Mouse (Mus musculus) heart, postnatal 0 days (tissue): ENCODE measurements around the gene Gpr18. TPM values are rescaled to one million over a fixed set of nuclear protein-coding genes. Genes with fewer than 3 reads are reported as not detected.

ENCODE experiments used
- ATAC-seq: fragments of 200-750 bp; cut with Nextera tagmentation; 2 replicates; pipeline ENCODE4 v1.8.0; 2017; ENCODE audit warnings: low read depth, moderate number of reproducible peaks, moderate library complexity; ENCODE audit not compliant: insufficient read depth
- DNase-seq: peaks from one replicate; pipeline ENCODE4 v3.0.0-alpha.2; 2016; ENCODE audit warnings: low spot score
- H3K27ac ChIP-seq: fragments of 300-500 bp; sonication (generic); 2 replicates; pipeline ENCODE4 v1.5.1; 2014; ENCODE audit warnings: low read depth, mild to moderate bottlenecking
- H3K27me3 ChIP-seq: fragments of 300-500 bp; sonication (generic); 2 replicates; pipeline ENCODE4 v1.6.1; 2014; ENCODE audit warnings: low read length, mixed read lengths; ENCODE audit not compliant: control insufficient read depth, insufficient read depth
- H3K36me3 ChIP-seq: fragments of 300-500 bp; sonication (generic); replicated peaks from 2 replicates; pipeline ENCODE4 v1.6.1; 2014; ENCODE audit warnings: low read length, mixed read lengths; ENCODE audit not compliant: control insufficient read depth, insufficient read depth
- H3K4me1 ChIP-seq: fragments of 300-500 bp; sonication (generic); 2 replicates; pipeline ENCODE4 v1.6.1; 2014; ENCODE audit warnings: antibody characterized with exemption; ENCODE audit not compliant: control insufficient read depth, insufficient read depth
- H3K4me2 ChIP-seq: fragments of 300-500 bp; sonication (generic); 2 replicates; pipeline ENCODE4 v1.6.1; 2014; ENCODE audit warnings: low read depth, mild to moderate bottlenecking, low read length, moderate library complexity
- H3K4me3 ChIP-seq: fragments of 300-500 bp; sonication (generic); 2 replicates; pipeline ENCODE4 v1.5.1; 2014; ENCODE audit warnings: low read depth, low read length
- H3K9ac ChIP-seq: fragments of 300-500 bp; sonication (generic); replicated peaks from 2 replicates; pipeline ENCODE4 v1.6.1; 2014; ENCODE audit warnings: low read depth, low read length, mixed read lengths
- H3K9me3 ChIP-seq: fragments of 300-500 bp; sonication (generic); replicated peaks from 2 replicates; pipeline ENCODE4 v1.6.1; 2016; ENCODE audit warnings: low read length; ENCODE audit not compliant: control insufficient read depth
- CTCF ChIP-seq: IDR thresholded peaks from 2 replicates; pipeline ENCODE4 v1.5.1; 2016; ENCODE audit warnings: antibody characterized with exemption, control low read depth, low read depth
- EP300 ChIP-seq: IDR thresholded peaks from 2 replicates; pipeline ENCODE4 v1.6.1; 2016; ENCODE audit warnings: antibody characterized with exemption, low read depth
- WGBS: fragments of 180-500 bp; shearing (Covaris S2); extraction: QIAGEN DNeasy Blood & Tissue Kit; methylation state at CpG from one replicate; pipeline ENCODE4 v1.1.7; 2014; 5-methylcytosine and 5-hydroxymethylcytosine counted together
- polyA plus RNA-seq: library from polyadenylated mRNA; unstranded; fragments of >200 nt; fragmentation: Nextera tagmentation; extraction: Ambion mirVana; gene quantifications from 2 replicates; pipeline ENCODE4 v1.2.1, GENCODE M21; 2015
- total RNA-seq: library from RNA; depleted of rRNA; stranded (reverse); fragments of >200 nt; gene quantifications from 2 replicates; pipeline ENCODE4 v1.2.3, GENCODE M21; 2014; ENCODE audit warnings: low replicate concordance

The Gpr18 gene
- total and polyA plus RNA-seq, 2 experiments from 2014 or later, result 0.07 TPM; not detected in 1

DNA sequence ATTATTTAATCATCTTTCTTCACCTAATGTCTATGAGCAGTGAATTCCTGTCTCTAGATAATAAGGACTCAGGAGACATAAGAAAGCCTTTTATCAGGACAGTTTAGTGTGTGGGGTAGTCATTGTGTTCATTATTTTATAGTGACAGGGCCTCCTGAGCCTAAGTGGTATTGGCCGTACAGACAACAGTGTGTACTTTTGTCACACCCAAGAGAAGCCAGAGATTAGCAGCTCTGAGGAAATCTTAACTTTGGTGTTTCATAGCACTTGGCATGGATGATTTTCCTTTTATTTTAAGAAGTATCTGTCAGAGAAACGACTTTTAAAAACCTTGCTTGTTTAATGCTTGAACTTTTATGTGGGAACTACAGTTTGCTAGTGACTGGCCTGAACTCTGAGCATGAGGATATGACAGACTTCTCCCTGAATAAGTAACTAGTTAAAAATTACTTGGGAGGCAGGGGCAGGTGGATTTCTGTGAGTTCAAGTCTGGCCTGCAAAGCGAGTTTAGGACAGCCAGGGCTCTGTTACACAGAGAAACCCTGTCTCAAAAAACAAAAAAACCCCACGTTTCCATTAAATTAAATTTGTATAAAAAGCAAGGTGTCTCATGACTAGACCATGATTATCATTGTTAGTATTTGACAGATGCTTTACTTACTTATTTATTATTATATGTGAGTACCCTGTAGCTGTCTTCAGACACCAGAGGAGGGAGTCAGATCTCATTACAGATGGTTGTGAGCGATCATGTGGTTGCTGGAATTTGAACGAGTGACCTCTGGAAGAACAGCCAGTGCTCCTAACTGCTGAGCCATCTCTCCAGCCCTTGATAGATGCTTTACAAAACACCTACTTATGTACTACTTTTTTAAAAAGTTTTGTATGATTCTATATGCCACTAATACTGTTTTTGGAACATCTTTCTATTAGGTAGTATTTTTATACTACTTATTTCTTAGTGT, 19.2 kb downstream of the Gpr18 start:
- Histone ChIP-seq H3K4me3 (no peak overlapping the region), H3K36me3 (no peaks in the 10 kb centered on the region), H3K4me2 (no peak overlapping the region), H3K9ac (no peak overlapping the region), H3K4me1 (no peaks in the 10 kb centered on the region), H3K27ac (no peak overlapping the region), H3K27me3 (no peaks in the 10 kb centered on the region), H3K9me3 (no peaks in the 10 kb centered on the region)
- TF ChIP-seq CTCF (no peak), EP300 (no peak)
- 63% methylated on average over 6 of the region's 6 CpGs for WGBS
- DNase-seq (no peak), ATAC-seq (no peak)

DNA sequence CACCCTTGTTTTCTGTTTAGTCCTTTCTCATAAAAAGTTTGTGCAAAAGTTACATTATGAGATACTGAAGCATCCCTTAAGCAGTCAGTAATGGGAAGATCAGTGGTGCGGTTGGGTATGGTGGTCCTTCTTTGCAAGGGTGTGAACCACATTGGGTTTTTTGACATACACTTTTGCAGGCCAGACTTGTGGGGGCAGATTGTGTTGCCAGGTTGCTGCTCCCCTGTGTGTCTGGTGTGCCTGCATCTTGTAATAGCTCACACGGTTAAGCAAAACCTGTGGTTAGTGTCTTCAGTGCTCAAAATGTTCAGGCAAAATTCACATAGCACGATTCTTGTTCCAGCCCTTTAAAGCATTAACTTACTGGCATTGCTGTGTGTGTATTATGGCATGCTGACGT, 20.3 kb downstream of the Gpr18 start:
- no peaks in the 10 kb centered on the region for H3K9me3 ChIP-seq
- WGBS, result 72% methylated on average over 4 of the region's 4 CpGs
- no peak overlapping the region for H3K9ac ChIP-seq
- DNase-seq (no peak), ATAC-seq (no peak)
- H3K4me2 ChIP-seq, result no peak overlapping the region
- H3K27ac ChIP-seq, result no peak overlapping the region
- no peaks in the 10 kb centered on the region for H3K36me3 ChIP-seq
- no peak overlapping the region for H3K4me3 ChIP-seq
- TF ChIP-seq CTCF (no peak), EP300 (no peak)
- no peaks in the 10 kb centered on the region for H3K27me3 ChIP-seq
- H3K4me1 ChIP-seq, result no peaks in the 10 kb centered on the region

DNA sequence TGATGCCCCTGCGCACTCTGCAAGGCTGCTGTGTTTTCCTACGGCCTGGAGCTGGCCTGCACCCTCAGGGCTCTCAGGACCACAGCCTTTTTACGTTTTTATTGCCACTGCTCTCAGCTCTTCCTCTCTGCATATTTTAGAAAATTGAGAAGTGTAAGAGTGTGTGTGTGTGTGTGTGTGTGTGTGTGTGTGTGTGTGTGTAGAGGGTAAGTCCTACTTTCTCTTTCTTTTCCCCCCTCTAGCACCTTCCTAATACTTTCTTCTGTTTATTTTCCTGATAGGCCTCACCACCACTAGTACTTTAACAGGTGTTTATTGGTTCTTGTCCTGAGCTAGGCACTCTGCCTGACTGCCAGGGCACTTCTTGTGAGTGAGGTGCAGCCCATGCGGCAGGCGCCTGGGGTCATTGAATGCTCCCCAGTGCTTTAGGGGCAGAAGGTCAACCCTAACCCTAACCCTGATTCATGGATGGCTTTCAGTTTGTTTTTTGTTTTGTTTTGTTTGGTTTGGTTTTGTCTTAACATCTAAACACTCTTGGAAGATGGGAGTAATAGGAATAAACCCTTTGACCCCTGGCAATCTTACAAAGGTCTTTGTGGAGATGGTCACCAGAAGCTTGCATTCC, 21.0 kb downstream of the Gpr18 start:
- 87% methylated on average over 5 of the region's 5 CpGs for WGBS
- Histone ChIP-seq H3K4me2 (no peak overlapping the region), H3K4me3 (no peak overlapping the region), H3K9me3 (no peaks in the 10 kb centered on the region), H3K9ac (no peak overlapping the region), H3K27ac (no peak overlapping the region), H3K27me3 (no peaks in the 10 kb centered on the region), H3K4me1 (no peaks in the 10 kb centered on the region), H3K36me3 (no peaks in the 10 kb centered on the region)
- DNase-seq, result no peak
- no peak for TF ChIP-seq EP300
- no peak for TF ChIP-seq CTCF
- ATAC-seq, result no peak

DNA sequence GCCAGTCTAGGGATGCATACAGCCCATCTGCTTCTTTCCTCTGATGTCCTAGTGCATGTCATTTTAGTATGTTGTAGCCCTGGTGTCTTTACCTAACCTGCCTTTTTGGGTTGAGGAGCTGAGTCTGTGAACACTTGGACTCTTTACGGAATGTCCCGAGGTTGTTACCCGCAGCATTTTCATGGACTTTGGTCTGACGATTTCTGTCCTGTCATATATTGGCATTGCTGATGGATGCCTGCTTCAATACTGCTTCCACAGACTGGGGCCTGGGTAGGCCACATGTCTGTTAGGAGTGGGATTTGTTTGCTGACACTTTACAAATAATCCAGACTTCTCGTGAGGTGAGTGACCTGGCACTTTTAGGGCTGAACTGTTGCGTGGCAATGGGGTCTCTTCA, 21.8 kb downstream of the Gpr18 start:
- Histone ChIP-seq H3K4me3 (no peak overlapping the region), H3K36me3 (no peaks in the 10 kb centered on the region), H3K4me1 (no peaks in the 10 kb centered on the region), H3K27me3 (no peaks in the 10 kb centered on the region), H3K9me3 (no peaks in the 10 kb centered on the region), H3K27ac (no peak overlapping the region), H3K4me2 (no peak overlapping the region), H3K9ac (no peak overlapping the region)
- no peak for DNase-seq
- TF ChIP-seq CTCF (no peak), EP300 (no peak)
- 89% methylated on average over 6 of the region's 6 CpGs for WGBS
- ATAC-seq, result no peak

DNA sequence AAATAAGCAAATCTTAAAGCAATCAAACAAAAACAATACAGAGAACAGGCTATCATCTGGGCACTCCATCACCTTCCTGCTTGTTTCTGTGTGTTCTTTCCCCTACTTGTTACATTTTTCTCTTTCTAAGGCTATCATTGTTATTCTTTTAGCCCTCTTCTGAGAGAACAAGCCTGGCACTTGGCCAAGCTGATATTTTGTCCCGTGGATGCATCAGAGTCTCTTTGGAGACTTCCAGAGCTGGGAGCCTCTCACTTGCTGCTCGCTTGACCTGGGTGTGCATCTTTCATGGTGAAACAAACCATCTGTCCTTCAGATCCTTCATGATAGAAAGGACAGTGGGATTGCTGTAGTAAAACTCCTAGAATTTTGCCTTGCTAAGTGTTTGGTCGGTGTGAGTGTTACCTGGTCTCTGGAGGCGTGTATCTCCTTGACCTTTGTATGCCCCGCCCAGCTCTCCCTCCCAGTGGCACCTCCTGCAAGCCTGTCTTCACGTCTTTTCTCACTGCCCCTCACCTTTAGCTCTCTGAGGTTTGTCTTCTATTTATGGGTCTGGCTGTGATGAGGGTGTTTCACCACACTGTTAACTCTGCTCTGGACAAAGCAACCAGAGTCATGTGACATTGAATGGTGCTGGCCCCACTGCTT, 31.3 kb downstream of the Gpr18 start:
- H3K9me3 ChIP-seq, result no peaks in the 10 kb centered on the region
- H3K27me3 ChIP-seq, result no peaks in the 10 kb centered on the region
- ATAC-seq (peak; percentile 35; the same call in 1 of the 2 replicates), DNase-seq (no peak)
- H3K4me2 ChIP-seq, result no peak overlapping the region
- no peak overlapping the region; the same call in 1 of the 2 replicates for H3K27ac ChIP-seq
- TF ChIP-seq CTCF (no peak), EP300 (no peak)
- no peak overlapping the region for H3K9ac ChIP-seq
- no peak overlapping the region for H3K4me3 ChIP-seq
- H3K36me3 ChIP-seq, result peaks cover 5% of the 10 kb centered on the region; the same call in 1 of the 2 replicates
- 29% methylated on average over 6 of the region's 6 CpGs for WGBS
- H3K4me1 ChIP-seq, result peaks cover 16% of the 10 kb centered on the region
